Mouse (Mus musculus): ENCODE data around the gene Zxdb.
"Not testable (repeated sequence)": the region's sequence is repeated elsewhere in the genome, so short reads cannot be mapped to it uniquely, and the experiment has no call there.

- TF ChIP-seq CTCF (IDR thresholded peaks at IDR 0.05; ENCODE audit: control insufficient read depth, insufficient read depth, insufficient replicate concordance, low read depth, low read length); POLR2A (IDR thresholded peaks at IDR 0.05; ENCODE audit: control insufficient read depth, low read depth, low read length): not testable (repeated sequence)
Measured at GRCm38 (mm10) chrX:94706676-94707075, 17.7 kb upstream of the Zxdb start.

All from testis, adult 2 months (tissue).